Mouse (Mus musculus): ENCODE data around the gene Dvl2. TPM values are rescaled to one million over a fixed set of nuclear protein-coding genes. Genes with fewer than 3 reads are reported as not detected.

The Dvl2 gene
- polyA plus RNA-seq, 1 experiment from 2014 or later, result 21.0 TPM

GRCm38 (mm10) chr11:69991711-69992110, 8.7 kb upstream of the Dvl2 start:
- Histone ChIP-seq H3K9ac (ENCODE audit: low read depth, low read length) (peak overlapping the region; percentile 95), H3K27ac (ENCODE audit: low read depth, low read length) (peak overlapping the region; percentile 96), H3K4me3 (ENCODE audit: low read length) (peak overlapping the region; percentile 83), H3K4me2 (ENCODE audit: low read length) (peak overlapping the region; percentile 89), H3K36me3 (ENCODE audit: control insufficient read depth, insufficient read depth, low read length) (peaks cover 35% of the 10 kb centered on the region), H3K9me3 (ENCODE audit: control insufficient read depth, low read length) (no peaks in the 10 kb centered on the region), H3K4me1 (ENCODE audit: control insufficient read depth, insufficient read depth, low read depth, low read length) (peaks cover 12% of the 10 kb centered on the region), H3K27me3 (replicated peaks; ENCODE audit: control insufficient read depth, insufficient read depth, low read length) (no peaks in the 10 kb centered on the region)
- 2% methylated on average over 15 of the region's 15 CpGs for WGBS
- ATAC-seq, result peak; percentile 24

GRCm38 (mm10) chr11:69992396-69992795, 8.0 kb upstream of the Dvl2 start:
- Histone ChIP-seq H3K27ac (ENCODE audit: low read depth, low read length) (no peak overlapping the region), H3K4me2 (ENCODE audit: low read length) (peak overlapping the region; percentile 89), H3K4me3 (ENCODE audit: low read length) (peak overlapping the region; percentile 83), H3K9me3 (ENCODE audit: control insufficient read depth, low read length) (no peaks in the 10 kb centered on the region), H3K27me3 (replicated peaks; ENCODE audit: control insufficient read depth, insufficient read depth, low read length) (no peaks in the 10 kb centered on the region), H3K9ac (ENCODE audit: low read depth, low read length) (peak overlapping the region; percentile 50), H3K4me1 (ENCODE audit: control insufficient read depth, insufficient read depth, low read depth, low read length) (peaks cover 14% of the 10 kb centered on the region), H3K36me3 (ENCODE audit: control insufficient read depth, insufficient read depth, low read length) (peaks cover 34% of the 10 kb centered on the region)
- no peak for ATAC-seq
- WGBS, result 81% methylated on average over 10 of the region's 10 CpGs

- H3K9me3 ChIP-seq (ENCODE audit: control insufficient read depth, low read length), result no peaks in the 10 kb centered on the region
- peaks cover 19% of the 10 kb centered on the region for H3K4me1 ChIP-seq (ENCODE audit: control insufficient read depth, insufficient read depth, low read depth, low read length)
- 91% methylated on average over 3 of the region's 3 CpGs for WGBS
- H3K4me3 ChIP-seq (ENCODE audit: low read length), result no peak overlapping the region
- no peaks in the 10 kb centered on the region for H3K27me3 ChIP-seq (replicated peaks; ENCODE audit: control insufficient read depth, insufficient read depth, low read length)
- peak overlapping the region; percentile 89 for H3K4me2 ChIP-seq (ENCODE audit: low read length)
- no peak overlapping the region for H3K27ac ChIP-seq (ENCODE audit: low read depth, low read length)
- H3K9ac ChIP-seq (ENCODE audit: low read depth, low read length), result no peak overlapping the region; the same call in 1 of the 2 replicates
- ATAC-seq, result no peak
- H3K36me3 ChIP-seq (ENCODE audit: control insufficient read depth, insufficient read depth, low read length), result peaks cover 31% of the 10 kb centered on the region
Observed at GRCm38 (mm10) chr11:69992932-69993331, 7.5 kb upstream of the Dvl2 start.

GRCm38 (mm10) chr11:69994401-69995090, 5.8 kb upstream of the Dvl2 start:
- ATAC-seq, result no peak
- H3K9ac ChIP-seq (ENCODE audit: low read depth, low read length), result no peak overlapping the region
- peaks cover 32% of the 10 kb centered on the region for H3K36me3 ChIP-seq (ENCODE audit: control insufficient read depth, insufficient read depth, low read length)
- H3K4me1 ChIP-seq (ENCODE audit: control insufficient read depth, insufficient read depth, low read depth, low read length), result peaks cover 22% of the 10 kb centered on the region
- no peaks in the 10 kb centered on the region for H3K27me3 ChIP-seq (replicated peaks; ENCODE audit: control insufficient read depth, insufficient read depth, low read length)
- H3K9me3 ChIP-seq (ENCODE audit: control insufficient read depth, low read length), result no peaks in the 10 kb centered on the region
- WGBS, result 87% methylated on average over 11 of the region's 11 CpGs
- H3K4me3 ChIP-seq (ENCODE audit: low read length), result no peak overlapping the region
- H3K27ac ChIP-seq (ENCODE audit: low read depth, low read length), result no peak overlapping the region
- no peak overlapping the region for H3K4me2 ChIP-seq (ENCODE audit: low read length)

- WGBS, result under 1% methylated on average over 36 of the region's 36 CpGs
- Histone ChIP-seq H3K9me3 (ENCODE audit: control insufficient read depth, low read length) (no peaks in the 10 kb centered on the region), H3K27me3 (replicated peaks; ENCODE audit: control insufficient read depth, insufficient read depth, low read length) (no peaks in the 10 kb centered on the region), H3K4me2 (ENCODE audit: low read length) (peak within 1 kb of the TSS; percentile 76), H3K36me3 (ENCODE audit: control insufficient read depth, insufficient read depth, low read length) (peaks cover 28% of the 10 kb centered on the region), H3K9ac (ENCODE audit: low read depth, low read length) (peak within 1 kb of the TSS; percentile 94), H3K4me3 (ENCODE audit: low read length) (peak within 1 kb of the TSS; percentile 92), H3K27ac (ENCODE audit: low read depth, low read length) (peak within 1 kb of the TSS; percentile 96), H3K4me1 (ENCODE audit: control insufficient read depth, insufficient read depth, low read depth, low read length) (peaks cover 21% of the 10 kb centered on the region)
- ATAC-seq, result peak; percentile 85
Observed at GRCm38 (mm10) chr11:69995391-69995960, 4.9 kb upstream of the Dvl2 start, which contains the start of gene Phf23. Gene Phf23 (plus strand): TSS chr11:69995777.

GRCm38 (mm10) chr11:69996161-69997061, 4.0 kb upstream of the Dvl2 start:
- Histone ChIP-seq H3K27me3 (replicated peaks; ENCODE audit: control insufficient read depth, insufficient read depth, low read length) (no peaks in the 10 kb centered on the region), H3K27ac (ENCODE audit: low read depth, low read length) (peak overlapping the region; percentile 96), H3K4me3 (ENCODE audit: low read length) (peak overlapping the region; percentile 92), H3K4me2 (ENCODE audit: low read length) (peak overlapping the region; percentile 76), H3K4me1 (ENCODE audit: control insufficient read depth, insufficient read depth, low read depth, low read length) (peaks cover 22% of the 10 kb centered on the region), H3K9ac (ENCODE audit: low read depth, low read length) (peak overlapping the region; percentile 94), H3K36me3 (ENCODE audit: control insufficient read depth, insufficient read depth, low read length) (peaks cover 28% of the 10 kb centered on the region), H3K9me3 (ENCODE audit: control insufficient read depth, low read length) (no peaks in the 10 kb centered on the region)
- 0 out of 2 replicates have a peak, but pooled peaks have one; percentile 0 for ATAC-seq
- WGBS, result under 1% methylated on average over 55 of the region's 66 CpGs

- peak; percentile 7; the same call in 1 of the 2 replicates for ATAC-seq
- Histone ChIP-seq H3K27me3 (replicated peaks; ENCODE audit: control insufficient read depth, insufficient read depth, low read length) (no peaks in the 10 kb centered on the region), H3K27ac (ENCODE audit: low read depth, low read length) (peak overlapping the region; percentile 96), H3K4me2 (ENCODE audit: low read length) (peak overlapping the region; percentile 76), H3K9me3 (ENCODE audit: control insufficient read depth, low read length) (no peaks in the 10 kb centered on the region), H3K4me3 (ENCODE audit: low read length) (peak overlapping the region; percentile 92), H3K4me1 (ENCODE audit: control insufficient read depth, insufficient read depth, low read depth, low read length) (peaks cover 28% of the 10 kb centered on the region), H3K36me3 (ENCODE audit: control insufficient read depth, insufficient read depth, low read length) (peaks cover 28% of the 10 kb centered on the region), H3K9ac (ENCODE audit: low read depth, low read length) (peak overlapping the region; percentile 94)
- under 1% methylated on average over 22 of the region's 44 CpGs for WGBS
Observed at GRCm38 (mm10) chr11:69997070-69997509, 3.3 kb upstream of the Dvl2 start.

- no peak overlapping the region for H3K9ac ChIP-seq (ENCODE audit: low read depth, low read length)
- H3K4me3 ChIP-seq (ENCODE audit: low read length), result no peak overlapping the region
- H3K36me3 ChIP-seq (ENCODE audit: control insufficient read depth, insufficient read depth, low read length), result peaks cover 26% of the 10 kb centered on the region
- ATAC-seq, result no peak
- 92% methylated on average over 27 of the region's 27 CpGs for WGBS
- peaks cover 34% of the 10 kb centered on the region for H3K4me1 ChIP-seq (ENCODE audit: control insufficient read depth, insufficient read depth, low read depth, low read length)
- H3K27me3 ChIP-seq (replicated peaks; ENCODE audit: control insufficient read depth, insufficient read depth, low read length), result no peaks in the 10 kb centered on the region
- H3K27ac ChIP-seq (ENCODE audit: low read depth, low read length), result no peak overlapping the region
- no peaks in the 10 kb centered on the region for H3K9me3 ChIP-seq (ENCODE audit: control insufficient read depth, low read length)
- H3K4me2 ChIP-seq (ENCODE audit: low read length), result no peak overlapping the region
Observed at GRCm38 (mm10) chr11:69998567-69999491, 1.6 kb upstream of the Dvl2 start.
